Mouse (Mus musculus): ENCODE measurements at regions not wholly inside any gene's neighbourhood (a gene's known extent, or its start where the extent isn't known, plus 50 kb on each side); places are given as distances from the start of the nearest gene placed in this dataset.

DNA sequence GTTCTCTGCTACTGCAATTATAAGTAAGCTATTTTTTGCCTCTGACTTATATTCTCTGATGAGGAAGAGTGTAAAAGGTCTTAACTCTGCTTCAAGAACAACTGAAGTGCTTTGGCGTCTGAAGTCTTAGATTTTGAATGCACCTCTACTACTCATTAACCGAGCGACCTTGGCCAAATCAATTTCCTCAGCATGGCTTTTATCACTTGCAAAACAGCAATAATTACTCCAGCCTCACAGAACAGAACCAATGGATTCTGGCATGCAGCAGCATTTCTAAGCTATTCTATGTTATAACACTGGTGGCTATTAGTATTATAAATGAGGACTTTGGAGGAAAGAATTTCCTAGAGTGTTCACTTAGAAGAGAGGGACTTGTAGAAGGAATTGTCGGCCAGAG lies 462.9 kb upstream of the Cited2 start:
- DNase-seq (ENCODE audit: low spot score) (no peak), ATAC-seq (ENCODE audit: low FRiP score, low read depth) (no peak)
- 26% methylated on average over 4 of the region's 4 CpGs for WGBS
- Histone ChIP-seq H3K9ac (ENCODE audit: low read depth, low read length, severe bottlenecking) (no peak overlapping the region), H3K27me3 (ENCODE audit: control insufficient read depth, insufficient read depth, low read length) (no peaks in the 10 kb centered on the region), H3K27ac (replicated peaks; ENCODE audit: low read depth, low read length) (no peak overlapping the region), H3K4me2 (replicated peaks; ENCODE audit: low read depth, low read length, severe bottlenecking) (no peak overlapping the region), H3K36me3 (ENCODE audit: control insufficient read depth, insufficient read depth, low read length) (no peaks in the 10 kb centered on the region), H3K4me1 (ENCODE audit: control insufficient read depth, insufficient read depth, low read length) (peaks cover 27% of the 10 kb centered on the region; the same call in 1 of the 2 replicates), H3K9me3 (ENCODE audit: control insufficient read depth, low read length) (no peaks in the 10 kb centered on the region), H3K4me3 (replicated peaks; ENCODE audit: low read length) (no peak overlapping the region)
- no peak for TF ChIP-seq POLR2A (IDR thresholded peaks at IDR 0.05; ENCODE audit: borderline replicate concordance, extremely low read depth, insufficient read depth, insufficient read length)

DNA sequence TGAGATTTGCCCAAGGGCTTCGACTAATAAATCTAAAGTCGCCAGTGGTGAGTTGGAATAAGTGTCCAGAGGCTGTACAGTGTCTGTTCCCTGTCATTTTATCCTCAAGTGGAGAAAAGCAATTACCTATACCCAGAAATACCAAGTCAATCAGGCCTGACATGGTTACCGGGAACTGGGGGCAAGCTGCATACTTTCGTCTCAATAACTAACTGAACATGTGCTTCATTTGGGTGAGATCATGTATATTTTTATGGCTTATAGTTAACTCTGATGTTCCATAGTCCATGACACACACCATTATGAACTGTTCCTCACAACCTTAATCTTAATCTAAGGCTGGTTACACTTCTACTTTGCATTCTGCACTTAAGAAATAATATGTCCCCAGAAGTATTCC lies 462.4 kb upstream of the Cited2 start:
- 31% methylated on average over 4 of the region's 4 CpGs for WGBS
- ATAC-seq (ENCODE audit: low FRiP score, low read depth) (no peak), DNase-seq (ENCODE audit: low spot score) (no peak)
- Histone ChIP-seq H3K36me3 (ENCODE audit: control insufficient read depth, insufficient read depth, low read length) (no peaks in the 10 kb centered on the region), H3K4me1 (ENCODE audit: control insufficient read depth, insufficient read depth, low read length) (peaks cover 27% of the 10 kb centered on the region; the same call in 1 of the 2 replicates), H3K27me3 (ENCODE audit: control insufficient read depth, insufficient read depth, low read length) (no peaks in the 10 kb centered on the region), H3K9ac (ENCODE audit: low read depth, low read length, severe bottlenecking) (no peak overlapping the region), H3K9me3 (ENCODE audit: control insufficient read depth, low read length) (no peaks in the 10 kb centered on the region), H3K27ac (replicated peaks; ENCODE audit: low read depth, low read length) (no peak overlapping the region), H3K4me2 (replicated peaks; ENCODE audit: low read depth, low read length, severe bottlenecking) (no peak overlapping the region), H3K4me3 (replicated peaks; ENCODE audit: low read length) (no peak overlapping the region)
- TF ChIP-seq POLR2A (IDR thresholded peaks at IDR 0.05; ENCODE audit: borderline replicate concordance, extremely low read depth, insufficient read depth, insufficient read length) = no peak

DNA sequence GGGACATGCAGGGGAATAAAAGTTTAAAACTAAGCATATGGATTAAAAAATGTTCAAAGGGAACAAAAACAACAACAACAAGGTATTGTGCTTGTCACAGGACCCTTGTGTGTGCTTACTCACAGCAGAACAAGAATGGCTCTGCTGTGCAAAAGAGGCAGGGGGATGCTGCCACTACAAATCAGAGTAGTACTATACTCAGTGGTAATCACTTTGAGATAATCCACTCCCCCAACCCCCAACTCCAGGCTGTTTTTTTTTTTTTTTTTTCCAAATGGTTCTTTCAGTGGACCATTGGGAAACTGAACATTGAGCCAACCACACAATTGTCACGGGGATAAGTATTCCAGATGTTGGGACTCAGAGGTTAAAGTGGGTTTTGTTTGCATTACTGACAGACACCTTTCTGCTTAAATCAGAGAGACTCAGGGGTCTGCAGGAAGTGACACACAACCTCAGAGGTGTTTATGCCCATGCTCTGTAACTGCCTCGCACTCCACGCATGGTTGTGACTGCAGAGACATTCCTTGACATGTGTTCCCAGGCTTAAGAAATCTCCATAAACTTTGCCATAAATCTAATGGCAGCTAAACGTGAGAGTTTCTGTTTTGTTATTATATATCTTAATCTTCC lies 461.7 kb upstream of the Cited2 start:
- no peak overlapping the region for H3K4me2 ChIP-seq (replicated peaks; ENCODE audit: low read depth, low read length, severe bottlenecking)
- H3K27ac ChIP-seq (replicated peaks; ENCODE audit: low read depth, low read length) = 0 out of 2 replicates have a peak overlapping the region, but pooled peaks have one; percentile 15
- H3K36me3 ChIP-seq (ENCODE audit: control insufficient read depth, insufficient read depth, low read length) = no peaks in the 10 kb centered on the region
- peaks cover 24% of the 10 kb centered on the region; the same call in 1 of the 2 replicates for H3K4me1 ChIP-seq (ENCODE audit: control insufficient read depth, insufficient read depth, low read length)
- no peak overlapping the region for H3K9ac ChIP-seq (ENCODE audit: low read depth, low read length, severe bottlenecking)
- H3K27me3 ChIP-seq (ENCODE audit: control insufficient read depth, insufficient read depth, low read length) = no peaks in the 10 kb centered on the region
- DNase-seq (ENCODE audit: low spot score) = peak; percentile 22
- TF ChIP-seq POLR2A (IDR thresholded peaks at IDR 0.05; ENCODE audit: borderline replicate concordance, extremely low read depth, insufficient read depth, insufficient read length) = no peak
- no peak overlapping the region for H3K4me3 ChIP-seq (replicated peaks; ENCODE audit: low read length)
- peak; percentile 83 for ATAC-seq (ENCODE audit: low FRiP score, low read depth)
- H3K9me3 ChIP-seq (ENCODE audit: control insufficient read depth, low read length) = no peaks in the 10 kb centered on the region
- 4% methylated on average over 4 of the region's 4 CpGs for WGBS

GRCm38 (mm10) chr10:17261825-17262205 lies 461.2 kb upstream of the Cited2 start:
- Histone ChIP-seq H3K4me3 (replicated peaks; ENCODE audit: low read length) (no peak overlapping the region), H3K9me3 (ENCODE audit: control insufficient read depth, low read length) (no peaks in the 10 kb centered on the region), H3K27me3 (ENCODE audit: control insufficient read depth, insufficient read depth, low read length) (no peaks in the 10 kb centered on the region), H3K4me1 (ENCODE audit: control insufficient read depth, insufficient read depth, low read length) (peaks cover 21% of the 10 kb centered on the region; the same call in 1 of the 2 replicates), H3K9ac (ENCODE audit: low read depth, low read length, severe bottlenecking) (no peak overlapping the region), H3K27ac (replicated peaks; ENCODE audit: low read depth, low read length) (no peak overlapping the region), H3K4me2 (replicated peaks; ENCODE audit: low read depth, low read length, severe bottlenecking) (no peak overlapping the region), H3K36me3 (ENCODE audit: control insufficient read depth, insufficient read depth, low read length) (no peaks in the 10 kb centered on the region)
- TF ChIP-seq POLR2A (IDR thresholded peaks at IDR 0.05; ENCODE audit: borderline replicate concordance, extremely low read depth, insufficient read depth, insufficient read length) = no peak
- WGBS = 9% methylated on average over 3 of the region's 3 CpGs
- DNase-seq (ENCODE audit: low spot score) (peak; percentile 87), ATAC-seq (ENCODE audit: low FRiP score, low read depth) (peak; percentile 77)

DNA sequence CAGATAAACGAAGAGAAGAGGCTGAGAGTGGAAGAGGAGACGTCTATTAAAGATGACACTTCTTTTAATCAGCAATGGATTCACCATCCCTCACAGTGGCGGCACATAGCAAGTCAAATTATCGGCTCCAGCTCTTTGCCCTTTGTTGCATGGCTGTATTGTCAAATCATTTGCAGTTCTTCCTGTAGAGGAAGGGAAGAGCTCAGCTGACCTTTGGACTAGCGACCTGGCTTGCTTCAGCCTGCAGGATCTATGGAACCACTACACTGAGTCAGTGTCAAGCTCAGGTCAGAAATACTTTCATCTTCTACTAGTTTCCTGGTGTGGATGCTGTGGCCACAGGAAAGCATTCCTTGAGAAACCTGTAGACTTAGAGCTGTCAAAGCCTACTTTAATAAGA lies 450.4 kb upstream of the Cited2 start:
- H3K4me1 ChIP-seq (ENCODE audit: control insufficient read depth, insufficient read depth, low read length) = no peaks in the 10 kb centered on the region
- H3K9me3 ChIP-seq (ENCODE audit: control insufficient read depth, low read length) = no peaks in the 10 kb centered on the region
- WGBS = 85% methylated on average over 5 of the region's 5 CpGs
- H3K27me3 ChIP-seq (ENCODE audit: control insufficient read depth, insufficient read depth, low read length) = no peaks in the 10 kb centered on the region
- no peak for TF ChIP-seq POLR2A (IDR thresholded peaks at IDR 0.05; ENCODE audit: borderline replicate concordance, extremely low read depth, insufficient read depth, insufficient read length)
- ATAC-seq (ENCODE audit: low FRiP score, low read depth) (no peak), DNase-seq (ENCODE audit: low spot score) (no peak)
- no peak overlapping the region for H3K4me3 ChIP-seq (replicated peaks; ENCODE audit: low read length)
- no peak overlapping the region for H3K4me2 ChIP-seq (replicated peaks; ENCODE audit: low read depth, low read length, severe bottlenecking)
- no peak overlapping the region for H3K9ac ChIP-seq (ENCODE audit: low read depth, low read length, severe bottlenecking)
- H3K36me3 ChIP-seq (ENCODE audit: control insufficient read depth, insufficient read depth, low read length) = no peaks in the 10 kb centered on the region
- H3K27ac ChIP-seq (replicated peaks; ENCODE audit: low read depth, low read length) = no peak overlapping the region

All from limb, embryonic 14.5 days (tissue).